Mouse (Mus musculus): ENCODE results near the gene Ckap2. TPM values are rescaled to one million over a fixed set of nuclear protein-coding genes. Genes with fewer than 3 reads are reported as not detected.
A peak's percentile ranks its signal among the peaks of the same experiment; 100 is the strongest.

The Ckap2 gene
- 37.5 and 47.1 TPM in 2 replicates for polyA plus RNA-seq (2016; fragmentation: Nextera tagmentation; extraction: Ambion mirVana)

DNA sequence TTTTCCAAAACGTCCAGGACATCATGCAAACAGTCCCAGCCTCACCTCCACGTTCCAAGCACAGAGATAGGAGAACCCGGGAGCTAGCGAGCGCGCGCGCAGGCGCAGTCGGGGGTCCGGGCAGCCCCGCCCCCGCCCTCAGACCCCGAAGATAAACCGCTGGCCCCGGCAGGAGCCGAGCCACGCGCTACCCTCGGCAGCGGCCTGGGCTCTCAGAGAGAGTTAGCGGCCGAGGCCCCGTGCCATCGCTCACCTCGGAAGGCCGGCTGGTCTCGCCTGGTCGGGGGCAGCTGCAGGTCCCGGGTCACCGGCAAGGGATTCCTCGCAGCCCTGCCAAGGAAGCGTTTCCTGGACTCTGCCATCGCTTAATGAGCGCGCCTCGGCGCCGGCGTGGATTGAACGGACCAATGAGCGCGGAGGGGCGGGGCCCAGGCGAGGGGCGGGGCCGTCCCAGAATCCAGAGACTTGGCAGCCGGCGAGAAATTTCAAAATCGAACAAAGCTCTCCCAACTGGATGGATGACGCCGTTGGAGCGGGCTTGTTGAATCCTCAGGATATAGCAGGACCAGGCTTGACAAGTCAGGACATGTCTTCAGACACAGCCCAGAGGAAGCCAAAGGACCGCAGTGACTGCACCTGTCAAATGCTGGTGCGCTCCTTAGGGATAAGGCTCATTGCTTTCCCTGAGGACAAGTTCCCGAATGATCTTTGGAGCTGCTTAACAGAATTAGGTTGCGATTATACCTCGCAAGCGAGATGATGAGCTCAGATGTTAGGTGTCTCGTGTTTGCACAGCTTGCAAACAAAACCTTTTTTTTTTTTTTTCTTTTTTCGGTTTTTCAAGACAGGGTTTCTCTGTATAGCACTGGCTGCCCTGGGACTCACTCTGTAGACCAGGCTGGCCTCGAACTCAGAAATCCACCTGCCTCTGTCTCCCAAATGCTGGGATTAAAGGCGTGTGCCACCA, at the start of gene Ckap2:
TSS of gene Ckap2 (minus strand) at position 389 of the 967 bp plus-strand sequence.
- 3% methylated on average over 63 of the region's 63 CpGs for WGBS
- peak; percentile 97 for ATAC-seq (ENCODE audit: low FRiP score, low read depth)
- H3K27me3 ChIP-seq (replicated peaks) = no peaks in the 10 kb centered on the region

DNA sequence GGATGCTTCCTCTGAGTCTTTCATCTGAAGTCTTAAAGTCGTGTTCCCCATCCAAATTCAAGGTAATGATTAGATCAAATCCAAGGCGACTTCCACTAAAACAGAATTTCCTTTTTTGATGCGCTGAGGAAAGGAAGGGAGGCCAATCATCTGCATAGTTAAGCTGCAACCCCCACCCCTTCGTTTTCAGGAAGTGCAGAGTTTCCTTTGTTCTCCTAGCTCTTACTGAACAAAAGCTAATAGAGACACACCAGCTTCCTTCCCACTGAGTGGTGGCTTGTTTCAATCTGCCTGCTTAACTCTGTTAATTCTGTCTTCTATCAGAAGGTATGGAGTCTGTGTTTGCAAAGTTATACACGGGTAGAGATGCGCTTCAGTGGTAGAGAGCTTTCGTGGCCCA, 43.0 kb upstream of the Ckap2 start:
- 40% methylated on average over 7 of the region's 7 CpGs for WGBS
- Histone ChIP-seq H3K27ac (no peak overlapping the region), H3K4me3 (no peak overlapping the region), H3K4me2 (replicated peaks) (no peak overlapping the region), H3K9ac (no peak overlapping the region), H3K4me1 (peaks cover 6% of the 10 kb centered on the region; the same call in 1 of the 2 replicates), H3K36me3 (no peaks in the 10 kb centered on the region), H3K9me3 (no peaks in the 10 kb centered on the region), H3K27me3 (replicated peaks) (peaks cover 6% of the 10 kb centered on the region)
- ATAC-seq (ENCODE audit: low FRiP score, low read depth) = no peak

More for the DNA sequence above, at the start of gene Ckap2:
- no peaks in the 10 kb centered on the region for H3K9me3 ChIP-seq
- H3K4me3 ChIP-seq = peak within 1 kb of the TSS; percentile 62
- no peaks in the 10 kb centered on the region for H3K36me3 ChIP-seq
- peaks cover 10% of the 10 kb centered on the region; the same call in 1 of the 2 replicates for H3K4me1 ChIP-seq
- peak within 1 kb of the TSS; percentile 73 for H3K4me2 ChIP-seq (replicated peaks)
- H3K27ac ChIP-seq = peak within 1 kb of the TSS; percentile 38; the same call in 1 of the 2 replicates
- H3K9ac ChIP-seq = peak within 1 kb of the TSS; percentile 68

DNA sequence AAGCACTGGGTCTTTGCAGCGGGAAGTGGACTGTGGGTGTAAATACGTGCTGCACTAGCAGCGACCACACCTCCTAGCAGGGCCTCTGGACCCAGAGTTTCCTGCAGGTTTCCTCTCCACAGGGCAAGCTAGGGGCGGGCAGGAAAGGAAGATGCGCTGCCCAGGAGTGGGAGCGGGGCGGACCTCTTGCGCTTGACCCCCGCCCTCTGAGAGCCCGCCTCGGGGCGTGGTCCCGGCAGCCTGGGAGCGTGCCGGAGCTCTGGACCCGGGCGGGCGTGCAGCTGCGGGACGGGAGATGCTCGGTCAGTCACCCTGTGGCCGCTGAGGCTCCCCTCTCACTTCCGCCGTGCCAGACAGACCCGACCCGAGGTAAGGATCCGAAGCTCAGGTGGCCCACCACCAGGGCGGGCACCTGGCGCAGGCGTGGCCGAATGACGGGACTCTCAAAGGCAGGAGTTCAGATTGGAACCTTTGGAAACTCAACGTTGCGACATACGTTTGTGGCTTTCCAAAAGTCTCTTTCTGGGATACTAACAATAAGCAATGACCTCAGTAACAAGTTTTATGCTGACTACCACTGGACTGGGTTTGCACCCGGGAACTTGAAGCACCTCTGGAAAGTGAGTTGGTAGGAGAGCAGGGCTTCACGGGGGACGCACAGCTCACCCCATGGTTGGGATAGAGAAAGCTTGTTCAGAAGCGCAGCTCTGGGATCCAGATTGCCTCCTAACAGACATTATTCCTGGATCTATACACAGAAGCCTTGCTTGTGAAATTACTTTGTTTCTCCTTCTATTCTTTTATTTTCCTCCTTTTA, 41.6 kb upstream of the Ckap2 start, which contains the start of gene Thsd1:
TSS of gene Thsd1 (plus strand) at position 253 of the 817 bp plus-strand sequence.
- Histone ChIP-seq H3K27ac (no peak within 1 kb of the TSS), H3K9me3 (no peaks in the 10 kb centered on the region), H3K4me1 (peaks cover 6% of the 10 kb centered on the region; the same call in 1 of the 2 replicates), H3K4me3 (peak within 1 kb of the TSS; percentile 49), H3K36me3 (peaks cover 11% of the 10 kb centered on the region), H3K4me2 (replicated peaks) (peak within 1 kb of the TSS; percentile 93), H3K27me3 (replicated peaks) (peaks cover 6% of the 10 kb centered on the region), H3K9ac (peak within 1 kb of the TSS; percentile 51)
- 1% methylated on average over 39 of the region's 39 CpGs for WGBS
- ATAC-seq (ENCODE audit: low FRiP score, low read depth) = peak; percentile 86

DNA sequence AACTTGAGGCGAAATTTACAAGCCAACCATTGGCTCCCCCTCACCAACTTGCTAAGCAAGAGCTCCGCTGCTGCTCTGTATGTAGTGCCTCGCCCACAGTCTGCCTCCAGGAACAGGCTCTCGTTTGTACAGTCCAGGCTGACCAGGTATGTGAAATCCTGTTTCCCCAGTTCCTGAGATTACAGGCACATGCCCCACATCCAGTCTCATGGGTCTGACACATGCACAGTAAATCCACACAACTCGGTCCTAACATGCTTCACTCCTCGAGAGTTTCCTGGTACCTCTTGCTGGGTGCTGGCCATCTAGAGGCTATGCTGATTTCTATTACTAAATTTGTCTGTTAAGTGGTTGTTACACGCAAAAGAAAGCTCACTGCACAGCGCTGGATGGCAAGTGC, 40.7 kb upstream of the Ckap2 start:
- Histone ChIP-seq H3K9ac (no peak overlapping the region), H3K9me3 (no peaks in the 10 kb centered on the region), H3K27ac (no peak overlapping the region), H3K4me1 (peaks cover 6% of the 10 kb centered on the region; the same call in 1 of the 2 replicates), H3K4me3 (no peak overlapping the region), H3K4me2 (replicated peaks) (peak overlapping the region; percentile 93; the same call in 1 of the 2 replicates), H3K27me3 (replicated peaks) (peaks cover 6% of the 10 kb centered on the region), H3K36me3 (peaks cover 19% of the 10 kb centered on the region)
- no peak for ATAC-seq (ENCODE audit: low FRiP score, low read depth)
- WGBS = 68% methylated on average over 8 of the region's 8 CpGs

DNA sequence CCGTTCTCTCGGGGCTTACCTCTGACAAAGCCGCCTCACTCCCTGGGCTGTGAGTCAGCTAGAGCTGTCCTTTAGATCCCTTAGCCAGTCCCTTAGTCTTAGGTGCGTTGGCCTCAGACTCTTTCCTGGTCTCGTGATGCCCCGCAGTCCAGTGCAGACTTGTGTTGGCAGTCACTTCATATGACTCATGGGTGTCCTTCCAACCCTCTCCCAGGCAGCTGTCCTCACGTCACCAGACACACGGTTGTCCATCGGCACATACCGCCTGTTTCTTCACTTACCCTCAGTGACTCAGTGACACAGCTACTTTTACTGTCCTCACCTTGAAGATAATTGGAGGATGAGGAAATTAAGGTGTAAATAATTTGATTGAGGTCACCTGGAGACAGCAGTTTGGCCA, 29.2 kb upstream of the Ckap2 start:
- 96% methylated on average over 10 of the region's 10 CpGs for WGBS

DNA sequence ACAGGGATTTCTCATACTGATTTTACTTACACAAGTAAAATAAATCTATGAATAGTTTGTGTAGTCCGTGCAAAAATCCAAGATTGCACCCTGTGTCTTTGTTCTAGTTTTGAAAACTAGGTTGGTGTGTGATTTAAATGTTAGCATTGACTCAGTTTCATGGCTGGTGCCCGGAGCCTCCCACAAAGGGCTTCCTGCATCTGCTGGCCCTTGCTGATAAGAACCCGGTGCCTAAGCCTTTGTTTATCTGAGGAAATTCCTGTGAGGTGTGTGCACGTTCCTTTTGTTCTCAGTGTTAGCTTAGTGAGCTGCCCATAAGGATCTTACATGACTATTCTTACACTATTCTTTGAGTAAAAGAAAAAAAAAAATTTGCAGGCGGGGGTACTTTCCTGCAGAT, 23.4 kb upstream of the Ckap2 start:
- WGBS = 81% methylated on average over 5 of the region's 5 CpGs
- H3K27ac ChIP-seq = no peak overlapping the region
- no peak overlapping the region for H3K4me2 ChIP-seq (replicated peaks)
- H3K9me3 ChIP-seq = no peaks in the 10 kb centered on the region
- no peaks in the 10 kb centered on the region for H3K4me1 ChIP-seq
- peaks cover 49% of the 10 kb centered on the region for H3K36me3 ChIP-seq
- no peaks in the 10 kb centered on the region for H3K27me3 ChIP-seq (replicated peaks)
- H3K9ac ChIP-seq = no peak overlapping the region
- no peak overlapping the region for H3K4me3 ChIP-seq
- ATAC-seq (ENCODE audit: low FRiP score, low read depth) = no peak

More for the DNA sequence above, 29.2 kb upstream of the Ckap2 start:
- no peaks in the 10 kb centered on the region for H3K9me3 ChIP-seq
- peaks cover 56% of the 10 kb centered on the region for H3K36me3 ChIP-seq
- H3K9ac ChIP-seq = no peak overlapping the region
- no peak overlapping the region for H3K4me2 ChIP-seq (replicated peaks)
- H3K4me1 ChIP-seq = no peaks in the 10 kb centered on the region
- no peak overlapping the region for H3K27ac ChIP-seq
- no peak for ATAC-seq (ENCODE audit: low FRiP score, low read depth)
- H3K27me3 ChIP-seq (replicated peaks) = no peaks in the 10 kb centered on the region
- H3K4me3 ChIP-seq = no peak overlapping the region

DNA sequence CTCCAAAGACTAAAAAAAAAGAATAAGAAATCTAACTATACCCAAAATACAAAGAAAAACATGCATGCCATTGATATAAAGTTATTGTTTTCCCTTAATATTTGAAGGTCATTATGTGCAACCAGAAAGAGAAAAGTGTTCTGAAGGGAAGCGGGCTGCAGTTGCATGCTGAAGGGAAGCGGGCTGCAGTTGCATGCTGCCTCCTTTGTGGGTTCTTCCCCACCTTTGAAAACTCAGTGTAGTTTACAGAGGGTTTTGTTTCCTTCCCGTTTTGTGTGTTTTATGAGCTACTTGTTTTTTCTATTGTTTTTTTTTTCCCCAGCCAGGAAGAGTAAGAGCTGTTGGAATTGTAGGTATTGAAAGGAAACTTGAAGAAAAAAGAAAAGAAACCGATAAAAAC, 21.9 kb upstream of the Ckap2 start:
- WGBS = 74% methylated on average over 4 of the region's 4 CpGs
- Histone ChIP-seq H3K36me3 (peaks cover 43% of the 10 kb centered on the region), H3K27ac (no peak overlapping the region), H3K9ac (no peak overlapping the region), H3K4me2 (replicated peaks) (no peak overlapping the region), H3K27me3 (replicated peaks) (no peaks in the 10 kb centered on the region), H3K4me1 (no peaks in the 10 kb centered on the region), H3K4me3 (no peak overlapping the region), H3K9me3 (no peaks in the 10 kb centered on the region)
- no peak for ATAC-seq (ENCODE audit: low FRiP score, low read depth)

DNA sequence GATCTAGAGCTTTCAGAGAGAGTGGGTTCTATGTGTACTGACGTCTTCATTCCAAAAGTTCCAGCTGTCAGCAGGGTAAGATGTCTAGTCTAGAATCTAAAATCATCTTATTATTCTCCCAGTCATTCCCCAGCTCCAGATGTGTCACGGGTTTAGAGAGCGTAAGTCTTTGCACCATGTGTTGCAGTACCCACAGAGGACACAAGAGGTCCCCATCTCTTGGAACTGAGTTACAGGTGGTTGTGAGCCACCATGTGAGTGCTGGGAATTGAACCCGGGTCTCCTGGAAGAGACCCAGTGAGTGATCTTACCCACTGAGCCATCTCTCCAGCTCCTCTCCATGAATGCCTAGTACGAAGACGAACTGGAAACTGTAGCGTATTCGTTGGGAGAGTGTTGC, 13.9 kb upstream of the Ckap2 start:
- 97% methylated on average over 8 of the region's 8 CpGs for WGBS
- H3K9me3 ChIP-seq = no peaks in the 10 kb centered on the region
- no peaks in the 10 kb centered on the region for H3K27me3 ChIP-seq (replicated peaks)
- H3K4me2 ChIP-seq (replicated peaks) = no peak overlapping the region
- no peak overlapping the region for H3K9ac ChIP-seq
- H3K4me1 ChIP-seq = peaks cover 1% of the 10 kb centered on the region; the same call in 1 of the 2 replicates
- H3K36me3 ChIP-seq = peaks cover 21% of the 10 kb centered on the region
- no peak overlapping the region for H3K4me3 ChIP-seq
- no peak overlapping the region for H3K27ac ChIP-seq
- no peak for ATAC-seq (ENCODE audit: low FRiP score, low read depth)

DNA sequence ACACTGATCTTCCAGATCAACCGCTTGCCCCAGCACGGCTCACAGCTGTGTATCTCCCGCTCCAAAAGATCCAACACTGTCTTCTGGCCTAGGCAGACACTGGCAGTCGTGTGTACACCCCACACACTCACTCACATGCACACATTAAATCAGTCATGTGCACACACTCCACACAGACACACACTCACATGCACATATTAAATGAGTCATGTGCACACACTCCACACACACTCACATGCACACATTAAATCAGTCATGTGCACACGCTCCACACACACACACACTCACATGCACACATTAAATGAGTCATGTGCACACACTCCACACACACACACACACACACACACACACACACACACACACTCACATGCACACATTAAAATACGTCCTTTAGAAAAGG, 12.3 kb upstream of the Ckap2 start:
- WGBS = 94% methylated on average over 6 of the region's 6 CpGs
- no peaks in the 10 kb centered on the region for H3K9me3 ChIP-seq
- ATAC-seq (ENCODE audit: low FRiP score, low read depth) = no peak
- H3K27me3 ChIP-seq (replicated peaks) = no peaks in the 10 kb centered on the region
- H3K9ac ChIP-seq = no peak overlapping the region
- H3K36me3 ChIP-seq = peaks cover 21% of the 10 kb centered on the region
- H3K4me1 ChIP-seq = peaks cover 9% of the 10 kb centered on the region; the same call in 1 of the 2 replicates
- no peak overlapping the region for H3K4me3 ChIP-seq
- no peak overlapping the region for H3K4me2 ChIP-seq (replicated peaks)
- H3K27ac ChIP-seq = no peak overlapping the region

DNA sequence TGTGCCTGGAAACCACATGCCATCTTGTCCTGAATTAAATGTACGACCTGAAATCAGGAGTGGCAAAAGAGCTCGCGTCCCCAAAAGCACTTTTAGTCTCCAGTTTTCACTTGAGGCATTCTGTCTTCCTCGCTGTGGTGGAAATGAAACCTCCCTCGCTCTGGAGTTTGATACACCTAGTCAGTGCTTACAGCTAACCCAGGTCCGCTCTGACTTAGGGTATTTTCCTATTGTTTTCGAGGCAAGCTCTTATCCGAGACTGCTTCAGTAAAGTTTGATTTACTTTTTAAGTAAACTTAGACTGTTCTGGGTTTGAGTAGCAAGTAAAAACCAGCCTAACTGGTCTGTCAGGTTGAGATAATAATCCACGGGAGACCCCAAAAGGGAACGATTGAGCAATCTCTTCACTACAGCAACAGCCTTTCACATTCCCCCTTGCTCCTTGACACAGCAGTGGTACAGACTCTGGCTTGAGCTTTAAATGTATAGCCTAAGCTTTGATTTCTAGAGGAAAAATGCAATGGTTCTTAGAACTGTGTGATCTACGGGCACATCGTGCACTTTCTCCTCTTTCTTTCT, 7.9 kb upstream of the Ckap2 start:
- Histone ChIP-seq H3K27ac (no peak overlapping the region; the same call in 1 of the 2 replicates), H3K9me3 (no peaks in the 10 kb centered on the region), H3K36me3 (no peaks in the 10 kb centered on the region), H3K4me3 (peak overlapping the region; percentile 87), H3K4me2 (replicated peaks) (peak overlapping the region; percentile 62), H3K9ac (peak overlapping the region; percentile 86), H3K4me1 (peaks cover 9% of the 10 kb centered on the region; the same call in 1 of the 2 replicates), H3K27me3 (replicated peaks) (no peaks in the 10 kb centered on the region)
- ATAC-seq (ENCODE audit: low FRiP score, low read depth) = peak; percentile 12
- 17% methylated on average over 12 of the region's 12 CpGs for whole genome bisulfite sequencing

DNA sequence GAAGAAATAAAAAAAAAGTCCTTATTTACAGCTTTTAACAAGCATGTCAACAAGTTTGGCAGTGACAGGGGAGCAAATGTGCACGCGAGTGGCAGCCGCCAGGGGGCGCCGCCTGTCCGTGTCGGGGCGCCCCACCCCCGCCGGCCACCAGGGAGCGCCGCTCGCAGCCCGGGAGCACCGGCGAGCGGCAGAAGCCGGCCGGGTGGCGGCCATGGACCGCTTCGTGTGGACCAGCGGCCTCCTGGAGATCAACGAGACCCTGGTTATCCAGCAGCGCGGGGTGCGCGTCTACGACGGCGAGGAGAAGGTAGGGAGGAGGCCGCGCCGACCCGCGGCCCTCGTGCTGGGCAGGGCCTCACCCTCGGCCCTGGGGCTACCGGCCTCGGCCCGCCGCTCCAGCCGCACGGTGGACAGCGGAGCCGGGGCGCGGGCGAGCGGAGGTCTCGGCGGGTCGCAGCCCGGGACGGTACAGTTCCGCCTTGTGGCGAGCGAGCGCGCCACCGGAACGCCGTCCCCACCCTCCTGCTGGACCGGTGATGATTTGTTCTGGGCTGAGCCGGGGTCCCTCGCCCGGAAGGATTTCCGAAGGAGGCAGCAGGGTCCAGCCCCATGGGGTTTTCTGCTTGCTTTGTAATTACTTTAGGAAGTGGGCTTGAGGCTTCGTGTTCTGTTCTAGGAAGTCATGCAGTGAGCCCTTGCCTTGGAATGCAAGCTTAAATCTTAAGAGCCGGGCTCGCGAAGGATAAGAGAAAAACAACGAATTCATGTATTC, 7.2 kb upstream of the Ckap2 start, which contains the start of gene Vps36:
TSS of gene Vps36 (plus strand) at position 150 of the 772 bp plus-strand sequence.
- H3K9ac ChIP-seq = peak within 1 kb of the TSS; percentile 86
- H3K27ac ChIP-seq = peak within 1 kb of the TSS; percentile 93
- H3K4me2 ChIP-seq (replicated peaks) = peak within 1 kb of the TSS; percentile 62
- WGBS = under 1% methylated on average over 73 of the region's 73 CpGs
- H3K27me3 ChIP-seq (replicated peaks) = no peaks in the 10 kb centered on the region
- H3K4me3 ChIP-seq = peak within 1 kb of the TSS; percentile 87
- peak; percentile 96 for ATAC-seq (ENCODE audit: low FRiP score, low read depth)
- H3K4me1 ChIP-seq = peaks cover 9% of the 10 kb centered on the region; the same call in 1 of the 2 replicates
- H3K36me3 ChIP-seq = no peaks in the 10 kb centered on the region
- no peaks in the 10 kb centered on the region for H3K9me3 ChIP-seq
